Mouse (Mus musculus) MEL-GATA-1-ER (cell line): ENCODE measurements around the gene Greb1.

ENCODE experiments used
- DNase-seq: peaks from one replicate; pipeline ENCODE4 v3.0.0-alpha.2; 2012; ENCODE audit warnings: low read depth; ENCODE audit errors: extremely low read depth

Greb1 gene

DNA sequence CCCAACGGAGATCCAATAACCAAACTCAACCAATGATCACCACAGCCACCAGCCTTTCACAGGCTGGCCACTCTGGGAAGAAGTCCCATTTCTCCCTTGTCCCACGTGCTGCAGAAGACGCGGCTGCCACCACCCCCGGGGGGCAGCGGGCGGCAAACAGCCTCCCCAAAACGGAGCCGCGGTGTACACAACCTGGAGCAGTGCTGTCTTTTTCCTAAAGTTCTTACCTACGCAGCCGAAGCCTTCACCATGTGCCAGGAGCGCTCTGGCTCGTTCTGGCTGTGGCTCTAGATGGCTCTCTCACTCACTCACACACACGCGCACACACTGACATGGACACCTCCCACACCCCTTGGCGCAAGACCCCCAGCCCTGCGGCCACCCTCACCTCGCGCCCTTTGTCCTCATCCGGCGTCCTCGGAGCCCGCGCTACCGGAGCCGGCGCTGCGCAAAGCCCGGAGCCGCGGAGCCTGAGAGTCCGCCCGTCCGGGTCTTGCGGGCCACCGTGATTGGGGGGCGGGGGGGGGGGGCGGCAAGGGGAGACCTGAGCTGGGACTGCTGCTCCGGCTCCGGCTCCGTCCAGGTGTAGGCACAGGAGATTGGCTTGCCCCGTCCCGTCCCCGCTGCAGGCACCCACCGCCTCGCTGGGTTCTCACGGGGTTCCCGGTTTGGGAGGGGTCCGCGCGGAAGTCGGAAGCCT, at the start of gene Greb1:
Greb1 (minus strand) TSS at position 628 of the 700 bp plus-strand sequence.
- no peak for DNase-seq

DNA sequence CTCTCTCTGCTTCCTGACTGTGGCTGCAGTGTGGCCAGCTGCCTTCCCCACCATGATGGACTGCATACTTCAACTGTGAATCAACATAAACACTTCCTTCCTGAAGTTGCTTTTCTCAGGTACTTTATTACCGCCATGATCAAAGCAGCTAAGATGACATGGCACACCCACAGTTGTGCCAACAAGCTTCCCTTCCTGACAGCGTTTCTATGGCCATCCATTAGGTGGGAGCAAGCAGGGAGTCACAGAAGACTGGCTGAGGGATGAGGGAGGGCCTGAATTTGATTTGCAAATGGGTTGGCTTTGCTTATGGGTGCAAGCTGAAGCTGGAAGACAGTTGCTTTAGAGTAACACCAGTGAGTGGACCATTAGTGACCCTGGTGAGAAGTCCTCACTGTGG, 49.1 kb upstream of the Greb1 start:
- no peak for DNase-seq

DNA sequence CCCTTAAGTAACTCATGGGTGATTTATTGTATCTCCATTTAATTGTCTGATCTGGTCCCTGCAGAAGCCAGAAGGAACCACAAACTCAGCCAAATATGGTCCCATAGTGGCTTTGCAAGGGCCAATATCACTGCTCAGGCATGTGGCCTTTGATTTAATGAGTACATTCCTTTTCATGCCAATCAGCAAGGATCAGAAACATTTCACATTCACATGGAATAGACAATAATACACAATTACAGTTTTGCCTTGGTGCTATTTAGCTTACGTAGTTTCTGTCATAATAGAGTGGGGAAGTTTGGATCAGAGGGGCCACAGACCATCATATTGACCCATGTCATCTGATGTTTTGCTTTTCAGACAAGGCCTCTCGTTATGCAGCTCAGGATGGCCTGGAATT, 47.8 kb upstream of the Greb1 start:
- no peak for DNase-seq

DNA sequence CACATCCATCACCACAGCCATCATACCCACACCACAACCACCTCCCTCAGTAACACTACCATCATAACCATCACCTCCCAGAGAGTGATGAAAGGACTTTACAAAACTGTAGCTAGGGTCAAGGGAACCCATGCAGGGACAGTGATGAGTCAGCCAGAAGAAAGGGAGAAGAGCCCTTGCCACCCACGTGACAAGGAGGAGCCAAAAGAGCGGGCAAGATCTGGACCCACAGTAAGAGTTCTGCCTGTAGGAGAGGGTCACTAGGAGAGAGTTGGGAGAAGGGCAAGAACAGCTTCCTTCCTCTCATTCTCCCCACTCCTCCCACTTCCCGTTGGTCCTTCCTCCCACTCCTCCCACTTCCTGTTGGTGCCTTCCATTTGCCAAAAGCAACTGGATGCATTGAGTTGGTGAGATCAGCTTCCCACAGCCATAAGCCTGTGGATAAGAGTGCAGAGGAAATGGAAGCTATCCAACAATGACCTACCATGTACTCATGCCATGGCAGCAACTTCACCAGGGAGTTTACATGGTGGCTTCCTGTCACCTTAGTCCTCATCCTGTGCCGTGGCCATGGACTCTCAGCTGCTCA, 46.6 kb upstream of the Greb1 start:
- DNase-seq, result no peak

DNA sequence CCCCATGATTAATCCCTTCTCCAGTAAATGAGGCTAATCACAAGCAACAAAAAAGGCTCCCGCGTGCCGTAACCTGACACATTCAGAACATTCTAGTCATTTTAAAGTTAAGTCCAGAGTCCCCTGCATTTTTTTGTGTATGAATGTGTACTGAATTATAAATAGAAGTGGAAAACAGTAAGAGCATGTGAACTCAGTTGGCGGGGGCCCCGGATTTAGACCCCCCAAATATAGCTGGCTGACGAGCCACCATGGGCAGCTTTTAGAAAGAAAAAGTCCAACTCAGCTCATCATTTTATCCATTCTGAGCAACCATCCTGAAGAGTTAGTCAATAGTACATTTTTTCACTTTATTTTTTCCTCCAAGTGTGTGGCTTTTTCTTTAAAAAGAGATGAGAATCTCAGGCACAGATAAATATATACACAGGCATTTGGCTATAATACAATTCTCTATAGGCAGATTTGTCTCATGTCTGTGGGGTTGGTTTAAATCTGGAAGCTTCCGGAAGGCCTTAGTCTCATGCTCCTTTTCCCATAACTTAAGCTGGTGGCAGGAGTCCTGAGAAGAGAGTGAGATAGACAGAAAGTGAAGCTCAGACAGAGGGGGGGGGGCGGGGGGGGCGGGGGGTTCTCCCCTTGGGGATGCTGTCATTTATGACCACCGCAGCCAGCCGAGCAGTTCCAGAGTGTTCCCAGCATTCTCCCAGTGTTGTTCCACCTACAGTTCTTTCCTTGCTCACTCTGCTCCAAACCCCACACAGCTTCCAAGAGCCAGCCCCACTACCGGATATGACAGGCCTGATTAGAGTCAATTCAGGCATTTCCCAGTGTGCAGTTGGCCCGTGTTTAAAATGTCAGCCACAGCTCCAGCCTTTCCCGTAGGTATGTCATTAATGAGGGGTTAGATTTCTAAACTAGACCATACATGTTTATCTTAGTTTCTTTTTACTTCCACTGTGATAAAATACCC, 44.2 kb upstream of the Greb1 start:
- DNase-seq, result no peak

DNA sequence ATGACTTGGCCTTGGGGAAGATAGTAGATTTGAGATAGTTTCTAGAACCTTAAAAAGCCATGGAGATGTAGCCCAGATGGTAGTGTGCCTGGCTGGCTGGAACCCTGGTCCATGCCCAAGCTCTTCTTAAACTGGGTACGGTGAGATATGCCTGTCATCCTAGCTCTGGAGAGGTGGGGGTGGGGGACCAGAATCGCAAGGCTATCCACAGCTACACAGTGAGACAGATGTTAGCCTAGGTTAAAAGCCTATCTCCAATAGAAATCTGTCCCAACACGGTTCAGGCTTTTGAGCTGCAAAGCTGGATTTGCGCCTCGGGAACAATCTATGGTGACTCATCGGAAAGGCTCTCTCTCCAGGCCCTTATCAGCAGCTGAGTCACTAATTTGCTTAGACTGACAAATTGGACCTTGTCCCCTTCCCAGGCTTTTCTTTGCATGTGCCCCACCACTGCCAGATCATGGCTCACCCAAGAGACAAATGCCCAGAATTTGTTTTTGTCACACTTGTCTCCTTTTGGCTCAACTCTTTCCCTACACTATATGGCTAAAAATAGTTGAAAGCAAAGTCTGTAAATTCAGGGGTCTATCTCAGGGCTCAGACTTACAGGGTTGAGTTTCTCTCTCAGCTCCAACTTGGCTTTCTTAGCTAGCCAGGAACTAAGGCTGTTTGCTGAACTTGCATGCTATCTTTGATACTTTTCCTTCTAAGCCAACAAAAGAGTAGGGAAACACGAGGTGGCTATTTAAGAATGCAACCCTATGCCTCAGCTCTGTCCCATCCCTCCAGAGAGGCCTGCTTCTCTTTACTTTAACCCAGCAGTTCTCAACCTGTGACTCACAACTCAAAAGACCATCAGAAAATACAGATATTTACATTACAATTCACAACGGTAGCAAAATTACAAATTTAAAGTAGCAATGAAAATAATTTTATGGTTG, 40.4 kb upstream of the Greb1 start:
- DNase-seq, result no peak

DNA sequence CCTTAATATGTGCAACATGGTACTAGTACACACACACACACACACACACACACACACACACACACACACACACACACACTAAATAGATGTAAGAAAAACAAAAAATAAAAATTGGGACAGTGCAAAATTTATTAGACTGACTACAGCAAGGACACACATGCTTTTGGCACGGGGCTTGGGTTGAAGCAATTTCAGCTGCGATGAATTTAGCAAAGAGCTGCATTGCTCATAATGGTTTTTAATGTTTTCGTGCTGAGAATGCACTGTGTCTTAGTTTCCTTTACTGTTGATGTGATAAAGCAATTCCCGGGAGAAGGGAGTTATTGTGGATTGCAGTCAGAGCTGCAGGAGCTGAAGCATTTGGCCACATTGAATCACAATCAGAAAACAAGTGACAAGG, 37.1 kb upstream of the Greb1 start:
- DNase-seq, result no peak

DNA sequence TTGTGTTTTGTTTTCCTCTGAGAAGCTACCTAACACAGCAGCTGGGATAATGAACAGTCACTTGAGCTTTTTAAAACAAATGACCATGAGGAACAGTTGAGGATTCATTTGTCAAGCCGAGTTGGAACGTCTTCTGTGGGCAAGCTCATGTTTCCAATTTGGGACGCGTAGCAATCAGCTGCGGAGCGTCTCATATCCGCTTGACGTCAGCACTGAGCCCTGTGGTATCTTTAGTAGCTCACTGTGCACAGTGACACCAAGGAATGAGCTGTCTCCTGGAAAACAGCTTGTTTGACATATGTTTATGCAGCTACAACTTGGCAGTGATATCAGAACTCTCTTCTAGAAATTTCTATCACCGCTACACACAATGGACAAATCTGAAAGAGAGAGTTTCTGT, 35.5 kb upstream of the Greb1 start:
- no peak for DNase-seq

DNA sequence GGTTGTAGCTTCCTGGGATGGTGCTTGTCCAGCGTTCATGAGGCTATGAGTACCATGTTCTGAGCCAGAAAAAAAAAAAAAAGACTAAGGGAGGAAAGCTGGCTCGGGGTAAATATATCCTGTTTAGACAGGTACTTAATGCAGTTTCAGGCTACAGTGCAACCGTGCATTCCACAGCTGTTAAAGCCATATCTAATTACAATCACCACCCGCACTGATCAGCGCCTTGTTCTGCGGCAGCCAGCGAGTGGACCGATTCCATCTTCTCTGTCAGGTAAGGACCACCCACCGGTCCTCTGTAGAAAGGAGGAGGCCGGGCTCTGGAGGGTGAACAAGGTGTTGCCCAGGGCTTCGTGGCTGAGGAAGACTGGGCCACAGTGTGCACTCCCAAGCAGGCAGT, 34.0 kb upstream of the Greb1 start:
- DNase-seq, result no peak

DNA sequence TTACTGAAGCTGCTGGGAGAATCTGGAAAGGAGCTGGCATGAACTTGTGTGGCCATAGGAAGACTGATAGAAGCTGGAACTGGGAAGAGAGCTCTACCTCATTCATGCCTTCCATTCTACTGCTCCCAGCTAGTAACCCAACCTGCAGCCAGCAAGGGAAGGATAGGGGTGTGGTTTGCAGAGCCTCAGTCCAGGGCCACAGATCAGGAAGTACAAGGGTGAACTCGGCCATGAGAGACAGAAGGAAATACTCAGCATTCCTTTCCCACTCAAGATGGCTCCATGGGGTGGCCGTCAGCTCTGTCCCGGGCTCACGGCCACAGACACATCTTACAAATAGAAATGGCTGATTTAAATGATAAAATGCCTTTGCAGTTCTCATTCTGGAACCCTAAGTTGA, 30.4 kb upstream of the Greb1 start:
- no peak for DNase-seq

DNA sequence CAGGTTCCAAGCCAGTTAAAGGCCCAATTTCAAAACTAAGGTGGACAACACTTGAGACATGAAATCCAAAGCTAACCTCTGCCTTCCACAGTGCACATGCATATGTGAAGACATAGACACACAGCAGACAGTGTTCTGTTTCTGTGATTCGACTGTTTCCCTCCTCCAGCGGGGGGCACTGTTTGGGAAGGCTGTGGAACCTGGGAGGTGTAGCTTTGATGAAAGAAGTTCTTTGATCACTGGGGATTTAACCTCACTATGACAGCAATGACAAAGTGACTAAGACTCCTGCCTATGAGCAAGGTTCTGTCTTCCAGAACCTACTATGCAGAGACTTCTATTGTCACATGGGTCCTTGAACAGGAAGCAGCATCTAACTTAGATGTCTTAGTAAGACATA, 29.1 kb upstream of the Greb1 start:
- no peak for DNase-seq

DNA sequence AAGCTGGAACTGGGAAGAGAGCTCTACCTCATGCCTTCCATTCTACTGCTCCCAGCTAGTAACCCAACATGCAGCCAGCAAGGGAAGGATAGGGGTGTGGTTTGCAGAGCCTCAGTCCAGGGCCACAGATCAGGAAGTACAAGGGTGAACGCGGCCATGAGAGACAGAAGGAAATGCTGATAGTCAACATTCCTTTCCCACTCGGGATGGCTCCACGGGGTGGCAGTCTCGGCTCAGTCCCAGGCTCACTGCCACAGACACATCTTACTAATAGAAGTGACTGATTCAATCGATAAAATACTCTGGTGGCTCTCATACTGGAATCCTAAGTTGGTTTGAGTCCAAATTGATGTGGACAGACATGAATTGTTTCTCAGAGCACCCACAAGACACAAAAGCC, 27.8 kb upstream of the Greb1 start:
- DNase-seq, result no peak

DNA sequence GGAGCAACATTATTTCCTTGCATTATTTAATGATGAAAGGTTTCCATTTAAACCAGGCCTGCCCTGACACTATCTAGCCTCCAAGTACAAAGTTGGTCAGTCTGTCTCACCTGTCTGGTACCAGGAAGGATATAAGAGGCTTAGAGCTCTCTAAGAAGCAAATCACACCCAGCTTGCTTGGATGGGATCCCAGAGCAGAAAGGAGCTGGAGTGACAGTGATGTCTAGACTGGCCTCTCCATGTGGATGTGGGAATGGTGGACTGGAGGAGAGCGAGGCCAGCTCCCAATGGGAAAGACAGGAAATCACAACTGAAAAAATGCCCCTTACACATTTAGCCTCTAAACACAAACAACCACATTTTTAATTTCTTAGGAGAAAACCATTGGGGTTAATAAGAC, 23.0 kb upstream of the Greb1 start:
- DNase-seq, result no peak

DNA sequence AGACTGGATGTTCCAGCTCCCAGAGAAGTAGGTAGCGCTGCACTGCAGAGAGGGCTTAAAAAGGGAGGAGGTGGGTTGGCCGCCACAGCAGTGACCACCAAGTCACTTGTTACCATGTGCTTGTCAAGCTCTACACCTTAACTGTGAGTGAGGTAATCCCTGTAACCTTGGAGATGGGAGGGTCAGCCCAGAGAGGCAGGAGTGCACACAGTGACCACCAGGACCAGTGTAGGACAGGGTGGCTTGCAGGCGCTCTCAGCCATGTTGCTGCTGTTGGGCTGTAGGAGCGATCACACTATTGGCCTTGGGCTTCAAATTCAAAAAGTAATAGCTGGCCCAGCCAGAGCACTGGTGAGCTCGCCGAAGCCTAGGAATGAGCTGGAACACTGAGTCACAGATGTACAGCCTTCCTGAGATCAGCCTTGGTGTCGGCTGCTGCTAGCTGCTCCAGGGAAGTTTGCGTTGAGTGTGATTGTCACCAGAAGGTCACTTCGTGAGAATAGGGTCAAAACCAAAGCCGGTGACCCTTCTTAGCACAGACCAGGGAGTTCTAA, 21.6 kb upstream of the Greb1 start:
- no peak for DNase-seq

DNA sequence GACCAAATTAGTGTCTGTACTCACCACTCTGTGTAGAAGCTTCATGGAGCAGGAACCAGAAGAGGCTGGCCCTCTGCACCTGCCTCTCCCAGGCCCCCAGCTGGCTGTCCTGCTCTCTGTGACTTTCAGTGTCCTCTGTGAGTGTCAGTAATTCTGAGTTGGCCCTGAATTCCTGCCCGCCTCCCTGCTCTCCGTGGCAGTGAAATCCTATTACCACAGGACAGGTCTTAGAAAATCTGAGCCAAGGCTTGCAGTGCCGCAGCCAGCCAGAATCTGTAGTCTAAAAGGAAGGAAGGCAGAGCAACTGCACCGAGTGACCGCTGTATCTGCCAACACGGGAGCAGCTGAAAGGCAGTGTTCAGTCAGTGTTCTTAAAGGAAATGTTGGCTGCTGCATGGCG, 20.1 kb upstream of the Greb1 start:
- DNase-seq, result no peak

DNA sequence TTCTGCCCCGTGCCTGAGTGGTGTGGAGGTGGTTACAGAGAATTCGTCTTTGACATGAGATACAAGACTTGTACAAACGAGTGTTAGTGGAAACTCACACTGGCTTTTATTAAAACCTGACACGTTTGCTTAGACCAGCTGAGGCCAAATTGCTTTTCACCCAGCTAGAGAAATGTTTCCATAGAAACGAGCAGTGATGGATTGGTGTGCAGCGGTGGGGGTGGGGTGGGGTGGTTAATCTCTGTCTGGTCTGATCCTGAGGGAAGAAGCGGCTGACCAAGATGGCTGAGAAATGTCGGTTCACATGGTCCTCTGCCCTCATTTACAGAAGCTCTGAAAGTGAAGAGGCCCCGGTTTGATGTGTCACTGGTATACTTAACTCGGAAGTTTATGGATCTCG, 17.8 kb upstream of the Greb1 start:
- DNase-seq, result no peak

DNA sequence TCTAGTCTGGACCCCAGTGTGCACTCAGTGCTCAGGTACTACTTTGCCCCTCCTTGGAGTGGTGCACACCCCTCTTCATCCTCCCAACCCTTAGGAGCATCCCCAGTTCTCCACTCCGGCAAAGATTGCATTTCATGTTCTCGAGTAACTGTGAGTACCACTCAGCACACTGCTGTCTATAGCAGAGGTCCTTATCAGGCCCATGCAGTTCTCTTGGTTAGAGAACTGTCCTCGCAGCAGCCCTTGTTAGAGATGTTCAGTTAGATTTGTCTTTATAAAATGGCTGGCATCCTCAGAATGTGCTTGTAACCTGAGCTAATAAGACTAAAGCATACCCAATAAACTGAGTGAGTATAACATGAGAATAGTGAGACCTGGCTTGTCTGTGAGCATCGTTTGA, 16.5 kb upstream of the Greb1 start:
- DNase-seq, result no peak

DNA sequence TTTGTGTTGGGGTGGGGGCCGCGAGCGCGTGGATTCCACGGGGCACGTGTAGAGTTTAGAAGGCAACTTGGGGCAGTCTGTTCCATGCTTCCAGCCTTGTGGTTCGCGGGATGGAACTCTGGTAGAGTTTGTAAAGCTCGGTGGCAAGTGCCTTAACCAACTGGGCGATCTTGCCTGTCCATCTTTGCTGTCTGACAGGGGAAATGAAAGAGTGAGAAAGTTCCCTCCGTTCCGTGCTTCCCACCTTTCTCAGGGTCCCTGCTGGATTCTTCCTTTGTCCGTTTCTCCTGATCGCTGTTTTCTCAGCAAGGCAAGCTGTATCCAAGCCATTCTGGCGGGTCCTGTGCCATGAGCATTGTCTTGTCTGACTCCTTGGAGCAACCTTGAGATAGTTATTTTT, 10.8 kb upstream of the Greb1 start:
- DNase-seq, result no peak

DNA sequence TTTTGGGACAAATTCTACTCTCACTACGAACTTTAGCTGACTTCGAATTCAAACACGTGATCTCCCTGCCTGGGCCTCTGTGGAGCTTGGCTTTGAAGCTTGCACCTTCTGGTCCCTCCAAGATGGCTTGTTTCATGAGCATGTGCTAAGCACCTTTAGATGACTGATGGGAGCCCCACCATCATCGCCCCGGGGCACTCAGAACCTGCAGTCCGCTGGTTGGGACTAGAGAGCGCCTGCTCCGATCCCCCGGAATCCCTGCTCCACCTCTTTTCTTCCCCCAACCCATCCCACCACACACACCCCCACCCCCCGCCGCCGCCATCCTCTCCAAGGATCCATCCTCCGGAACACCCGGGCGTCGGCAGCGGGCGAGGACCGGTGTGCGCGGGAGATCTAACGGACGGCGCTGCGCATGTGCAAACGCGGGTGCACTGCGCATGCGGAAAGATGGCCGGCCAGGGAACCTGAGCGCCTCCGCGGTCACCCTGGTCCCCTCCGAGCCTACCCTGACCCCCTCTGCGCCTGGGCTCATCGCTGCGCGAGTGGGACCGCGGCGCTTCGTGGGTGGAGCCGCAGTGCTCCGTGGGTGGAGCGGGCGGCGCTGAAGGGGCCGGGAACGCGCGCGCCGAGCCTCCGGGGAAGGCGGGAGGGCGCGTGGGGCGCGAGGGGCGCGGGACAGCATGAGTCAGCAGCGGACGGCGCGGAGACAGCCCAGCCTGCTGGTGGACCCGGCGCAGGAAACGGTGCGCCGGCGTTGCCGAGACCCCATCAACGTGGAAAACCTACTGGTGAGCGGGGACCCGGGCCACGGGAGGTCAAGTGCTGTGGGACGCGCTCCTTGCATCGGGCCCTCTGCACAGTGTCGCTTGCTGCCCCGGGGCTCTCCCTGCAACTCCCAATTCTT, 10.1 kb upstream of the Greb1 start, which contains the start of gene E2f6:
E2f6 (plus strand) TSS at position 439 of the 907 bp plus-strand sequence.
- DNase-seq, result no peak

DNA sequence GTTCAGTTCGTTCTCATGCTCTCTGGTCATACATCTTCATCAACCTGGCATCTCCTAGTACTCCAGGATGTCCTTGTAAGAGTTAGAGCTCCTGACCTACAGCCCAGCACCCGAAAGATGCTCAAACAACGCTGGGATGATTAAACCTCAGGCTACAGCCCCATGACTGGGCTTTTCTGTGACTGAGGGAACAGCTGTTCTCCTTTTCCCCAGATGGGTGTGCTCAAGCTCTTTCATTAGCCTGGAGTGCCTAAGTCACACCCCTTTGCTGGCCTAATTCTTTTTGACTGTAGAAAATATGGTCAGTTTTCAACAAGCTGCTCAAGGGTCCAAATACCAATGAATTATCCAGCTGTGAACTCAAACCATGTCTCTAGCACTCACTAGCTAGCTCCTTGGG, 7.4 kb upstream of the Greb1 start:
- no peak for DNase-seq
